Mouse (Mus musculus): Measurements from ENCODE around the gene Rfk. TPM values are rescaled to one million over a fixed set of nuclear protein-coding genes. Genes with fewer than 3 reads are reported as not detected.

The Rfk gene
- total RNA-seq, 1 experiment from 2014 or later = 45.1 TPM

- no peak for ATAC-seq (replicated peaks in 1 of 2; ENCODE audit: insufficient read depth in 1 of 2, low FRiP score in 2 of 2, low TSS enrichment in 1 of 2, low read depth in 1 of 2, poor library complexity in 2 of 2, severe bottlenecking in 2 of 2)
Observed at GRCm38 (mm10) chr19:17372701-17373100, 21.1 kb upstream of the Rfk start, which contains the start of gene Gcnt1. Gene Gcnt1, minus strand, starts transcription at chr19:17372844.

- ATAC-seq (replicated peaks in 1 of 2; ENCODE audit: insufficient read depth in 1 of 2, low FRiP score in 2 of 2, low TSS enrichment in 1 of 2, low read depth in 1 of 2, poor library complexity in 2 of 2, severe bottlenecking in 2 of 2) = no peak
Observed at GRCm38 (mm10) chr19:17378845-17379244, 15.0 kb upstream of the Rfk start.

DNA sequence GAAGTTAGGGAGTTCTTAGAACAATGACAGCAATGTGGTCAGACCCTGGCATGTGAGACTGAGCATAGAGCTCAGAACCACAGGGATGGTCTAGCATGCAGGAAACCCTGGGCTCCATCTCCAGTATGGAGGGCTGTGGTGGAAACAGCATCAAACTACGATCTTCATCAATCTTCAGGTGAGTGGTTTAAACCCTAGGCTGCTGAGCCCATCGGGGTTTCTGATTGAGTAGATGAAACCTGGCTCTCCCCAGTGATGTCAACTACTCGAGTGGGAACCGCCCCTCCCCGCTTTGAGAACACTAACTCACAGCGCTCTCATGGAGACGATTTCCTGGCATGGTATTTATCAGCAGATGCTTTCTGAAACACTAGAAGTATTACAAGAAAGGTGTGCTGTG lies 13.3 kb upstream of the Rfk start:
- no peak; a peak in 1 of 4 replicates for ATAC-seq (replicated peaks in 1 of 2; ENCODE audit: insufficient read depth in 1 of 2, low FRiP score in 2 of 2, low TSS enrichment in 1 of 2, low read depth in 1 of 2, poor library complexity in 2 of 2, severe bottlenecking in 2 of 2)

- ATAC-seq (replicated peaks in 1 of 2; ENCODE audit: insufficient read depth in 1 of 2, low FRiP score in 2 of 2, low TSS enrichment in 1 of 2, low read depth in 1 of 2, poor library complexity in 2 of 2, severe bottlenecking in 2 of 2) = peak in 1 of 2 experiments; percentile 56; a peak in 1 of 4 replicates
Observed at GRCm38 (mm10) chr19:17382807-17383397, 10.9 kb upstream of the Rfk start.

DNA sequence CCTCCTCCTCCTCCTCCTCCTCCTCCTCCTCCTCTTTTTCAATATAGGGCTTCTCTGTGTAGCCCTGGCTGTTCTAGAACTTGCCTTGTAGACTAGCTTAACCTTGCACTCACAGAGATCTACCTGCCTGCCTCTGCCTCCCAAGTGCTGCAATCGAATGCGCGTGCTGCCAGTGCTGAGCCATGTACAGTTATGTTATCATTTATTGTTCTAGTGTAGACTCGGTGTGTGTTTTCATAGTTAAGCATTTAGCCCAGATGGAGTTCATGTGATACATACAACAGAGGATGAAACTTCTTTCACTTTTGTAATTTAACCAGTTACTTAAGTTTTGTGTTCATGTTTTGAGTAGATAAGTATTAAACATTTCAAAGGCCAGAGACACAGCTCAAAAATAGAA lies 8.8 kb upstream of the Rfk start:
- ATAC-seq (replicated peaks in 1 of 2; ENCODE audit: insufficient read depth in 1 of 2, low FRiP score in 2 of 2, low TSS enrichment in 1 of 2, low read depth in 1 of 2, poor library complexity in 2 of 2, severe bottlenecking in 2 of 2) = no peak

GRCm38 (mm10) chr19:17385426-17385825 lies 8.4 kb upstream of the Rfk start:
- ATAC-seq (replicated peaks in 1 of 2; ENCODE audit: insufficient read depth in 1 of 2, low FRiP score in 2 of 2, low TSS enrichment in 1 of 2, low read depth in 1 of 2, poor library complexity in 2 of 2, severe bottlenecking in 2 of 2) = no peak

DNA sequence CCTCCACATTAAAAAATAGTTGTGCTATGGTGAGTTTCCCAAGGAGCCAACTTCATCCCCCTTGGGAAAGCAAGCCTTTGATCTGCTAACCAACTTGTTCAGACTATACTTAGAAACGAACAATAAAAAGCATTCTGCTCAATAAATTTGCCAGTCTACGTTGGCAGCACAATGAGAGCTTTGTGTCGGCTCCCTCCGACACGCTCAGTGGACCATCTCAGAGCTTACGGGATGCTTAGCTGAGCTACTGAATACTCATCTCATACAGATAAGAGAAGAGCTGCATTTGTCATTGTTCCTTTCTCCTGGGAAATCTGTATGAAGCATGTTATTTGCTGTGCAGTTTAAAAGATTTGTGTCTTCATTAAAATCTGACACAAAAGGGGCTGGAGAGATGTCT lies 7.4 kb upstream of the Rfk start:
- no peak for ATAC-seq (replicated peaks in 1 of 2; ENCODE audit: insufficient read depth in 1 of 2, low FRiP score in 2 of 2, low TSS enrichment in 1 of 2, low read depth in 1 of 2, poor library complexity in 2 of 2, severe bottlenecking in 2 of 2)

DNA sequence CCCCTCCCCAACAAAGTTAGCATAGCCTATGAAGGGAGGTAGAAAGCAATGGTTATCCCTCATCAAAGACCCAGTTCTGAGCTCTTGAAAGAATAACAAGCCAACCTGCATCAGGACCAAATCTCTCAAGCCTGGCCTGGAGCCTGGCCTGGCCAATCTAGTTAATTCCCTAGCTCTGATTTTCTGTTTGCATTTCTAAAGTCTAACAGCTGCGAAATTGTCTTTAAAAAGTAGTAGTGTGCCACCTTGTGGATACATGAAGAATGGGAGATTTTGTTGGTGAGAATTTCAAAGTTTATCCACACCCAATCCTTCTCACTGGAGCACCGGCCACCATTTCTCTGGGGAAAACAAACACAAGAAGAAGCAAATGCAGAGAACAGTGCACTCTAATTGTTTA lies 5.4 kb upstream of the Rfk start:
- peak; percentile 44 to 49; a peak in 3 of 4 replicates for ATAC-seq (replicated peaks in 1 of 2; ENCODE audit: insufficient read depth in 1 of 2, low FRiP score in 2 of 2, low TSS enrichment in 1 of 2, low read depth in 1 of 2, poor library complexity in 2 of 2, severe bottlenecking in 2 of 2)

DNA sequence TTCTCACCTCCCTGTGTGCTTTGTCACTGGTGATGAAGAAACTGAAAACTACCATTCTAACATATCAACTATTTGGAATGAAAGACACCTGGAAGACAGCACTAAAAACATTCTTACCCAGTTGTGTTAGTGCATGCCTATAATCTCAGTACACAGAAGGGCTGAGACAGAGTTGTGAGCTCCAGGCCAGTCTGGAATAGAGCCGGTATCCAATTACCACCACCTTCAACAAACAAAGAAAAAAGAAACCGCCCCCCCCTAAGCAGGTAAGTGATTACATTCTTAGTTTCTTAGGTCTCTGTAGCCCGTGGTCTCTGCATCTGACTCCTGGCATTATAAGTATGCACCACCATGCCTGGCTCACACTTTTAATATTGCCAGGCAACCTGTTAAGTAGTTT lies 977 bp upstream of the Rfk start:
- no peak for ATAC-seq (replicated peaks in 1 of 2; ENCODE audit: insufficient read depth in 1 of 2, low FRiP score in 2 of 2, low TSS enrichment in 1 of 2, low read depth in 1 of 2, poor library complexity in 2 of 2, severe bottlenecking in 2 of 2)

DNA sequence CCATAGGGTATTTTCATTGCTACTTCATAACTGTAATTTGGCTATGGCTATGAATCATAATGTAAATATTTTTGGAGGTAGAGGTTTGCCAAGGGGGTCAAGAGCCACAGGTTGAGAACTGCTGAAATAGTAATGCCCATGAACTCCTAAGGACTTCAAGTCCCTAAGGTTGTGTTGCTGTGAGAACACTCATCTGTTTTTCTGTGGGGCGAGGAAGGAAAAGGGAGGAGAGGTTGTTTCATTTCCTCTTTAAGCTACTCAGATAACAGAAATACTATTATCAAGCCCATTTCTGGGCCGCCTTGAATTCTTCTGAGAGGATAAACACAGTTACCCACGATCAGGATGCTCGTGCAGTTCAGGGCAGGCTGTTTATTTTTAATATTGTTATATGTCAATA lies 3.0 kb downstream of the Rfk start:
- ATAC-seq (replicated peaks in 1 of 2; ENCODE audit: insufficient read depth in 1 of 2, low FRiP score in 2 of 2, low TSS enrichment in 1 of 2, low read depth in 1 of 2, poor library complexity in 2 of 2, severe bottlenecking in 2 of 2) = no peak

GRCm38 (mm10) chr19:17397922-17398321 lies 4.1 kb downstream of the Rfk start:
- no peak for ATAC-seq (replicated peaks in 1 of 2; ENCODE audit: insufficient read depth in 1 of 2, low FRiP score in 2 of 2, low TSS enrichment in 1 of 2, low read depth in 1 of 2, poor library complexity in 2 of 2, severe bottlenecking in 2 of 2)

DNA sequence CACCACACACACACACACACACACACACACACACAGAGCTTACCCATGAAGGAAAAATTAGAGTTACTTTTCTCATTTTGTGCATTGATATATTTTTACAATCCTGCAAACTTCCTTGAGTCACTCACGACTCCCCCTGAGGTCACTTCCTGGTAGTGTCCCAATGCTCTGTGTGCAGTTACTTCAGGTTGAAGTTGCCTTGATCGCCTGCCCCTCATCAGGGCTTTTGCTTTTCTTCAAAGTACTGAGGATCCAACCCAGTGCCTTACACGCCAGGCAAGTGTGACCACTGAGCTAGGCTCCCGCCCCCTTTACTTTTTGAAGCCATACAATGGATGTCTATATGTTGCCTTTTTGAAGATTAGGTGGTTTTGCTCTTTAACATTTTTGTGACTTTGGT lies 6.1 kb downstream of the Rfk start:
- 0 out of 4 replicates have a peak, but pooled peaks of 1 of the 2 experiments have one; percentile 60 for ATAC-seq (replicated peaks in 1 of 2; ENCODE audit: insufficient read depth in 1 of 2, low FRiP score in 2 of 2, low TSS enrichment in 1 of 2, low read depth in 1 of 2, poor library complexity in 2 of 2, severe bottlenecking in 2 of 2)

GRCm38 (mm10) chr19:17400571-17400970 lies 6.7 kb downstream of the Rfk start:
- ATAC-seq (replicated peaks in 1 of 2; ENCODE audit: insufficient read depth in 1 of 2, low FRiP score in 2 of 2, low TSS enrichment in 1 of 2, low read depth in 1 of 2, poor library complexity in 2 of 2, severe bottlenecking in 2 of 2) = no peak

GRCm38 (mm10) chr19:17403175-17403574 lies 9.3 kb downstream of the Rfk start:
- ATAC-seq (replicated peaks in 1 of 2; ENCODE audit: insufficient read depth in 1 of 2, low FRiP score in 2 of 2, low TSS enrichment in 1 of 2, low read depth in 1 of 2, poor library complexity in 2 of 2, severe bottlenecking in 2 of 2) = no peak

GRCm38 (mm10) chr19:17406823-17407222 lies 13.0 kb downstream of the Rfk start:
- ATAC-seq (replicated peaks in 1 of 2; ENCODE audit: insufficient read depth in 1 of 2, low FRiP score in 2 of 2, low TSS enrichment in 1 of 2, low read depth in 1 of 2, poor library complexity in 2 of 2, severe bottlenecking in 2 of 2) = no peak

DNA sequence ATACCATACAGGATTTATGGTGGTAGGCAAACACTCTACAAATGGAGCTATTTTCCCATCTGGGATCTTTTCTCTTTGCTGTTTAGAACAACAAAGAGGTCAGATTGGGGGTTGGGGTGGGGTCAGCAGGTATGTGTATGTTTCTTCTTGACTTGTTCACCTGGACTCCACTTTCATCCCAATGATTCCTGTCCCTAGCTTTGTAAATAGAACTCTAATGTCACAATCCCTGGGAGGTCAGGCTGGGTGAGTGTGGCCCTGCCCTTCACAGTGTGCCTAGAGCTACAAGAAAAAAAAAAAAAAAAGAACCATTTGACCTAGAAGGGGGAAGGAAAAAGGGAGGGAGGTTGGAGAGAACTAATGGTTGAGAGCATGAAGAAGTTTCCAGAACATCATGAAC lies 14.7 kb downstream of the Rfk start:
- no peak for ATAC-seq (replicated peaks in 1 of 2; ENCODE audit: insufficient read depth in 1 of 2, low FRiP score in 2 of 2, low TSS enrichment in 1 of 2, low read depth in 1 of 2, poor library complexity in 2 of 2, severe bottlenecking in 2 of 2)

GRCm38 (mm10) chr19:17409351-17409750 lies 15.5 kb downstream of the Rfk start:
- ATAC-seq (replicated peaks in 1 of 2; ENCODE audit: insufficient read depth in 1 of 2, low FRiP score in 2 of 2, low TSS enrichment in 1 of 2, low read depth in 1 of 2, poor library complexity in 2 of 2, severe bottlenecking in 2 of 2) = no peak

DNA sequence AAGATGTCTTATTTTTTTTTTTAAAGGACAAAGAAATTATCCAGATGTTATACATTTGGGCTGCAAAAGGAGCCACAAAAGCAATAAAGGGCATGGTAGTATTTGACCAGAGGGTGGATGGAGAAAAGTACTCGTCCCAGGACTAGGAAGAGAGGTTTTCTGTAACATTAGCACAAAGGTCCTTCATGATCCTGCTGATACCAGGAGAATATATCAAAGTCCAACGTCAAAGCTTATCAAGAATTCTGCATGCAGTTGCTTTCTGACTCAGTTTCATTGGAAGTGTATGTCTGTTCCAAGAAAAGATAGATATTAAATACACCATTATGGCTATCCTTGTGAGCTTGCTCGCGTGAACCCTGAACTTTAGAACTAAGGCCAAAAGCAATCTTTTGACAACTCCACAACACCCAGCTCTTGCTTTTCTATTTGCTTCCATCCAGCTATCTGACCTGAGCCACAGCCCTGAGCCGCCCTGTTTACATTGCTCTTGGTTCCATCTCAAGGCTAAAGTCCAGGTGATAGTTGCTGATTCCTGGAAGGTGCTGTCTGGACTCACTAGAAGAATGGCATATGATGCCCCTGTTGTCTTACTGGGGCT lies 16.7 kb downstream of the Rfk start:
- ATAC-seq (replicated peaks in 1 of 2; ENCODE audit: insufficient read depth in 1 of 2, low FRiP score in 2 of 2, low TSS enrichment in 1 of 2, low read depth in 1 of 2, poor library complexity in 2 of 2, severe bottlenecking in 2 of 2) = no peak

- no peak for ATAC-seq (replicated peaks in 1 of 2; ENCODE audit: insufficient read depth in 1 of 2, low FRiP score in 2 of 2, low TSS enrichment in 1 of 2, low read depth in 1 of 2, poor library complexity in 2 of 2, severe bottlenecking in 2 of 2)
Observed at GRCm38 (mm10) chr19:17412915-17413459, 19.1 kb downstream of the Rfk start.
